Mouse (Mus musculus): Measurements from ENCODE around the gene Itk.

- no peak for TF ChIP-seq CTCF (IDR thresholded peaks at IDR 0.05; ENCODE audit: control insufficient read depth, insufficient read depth, insufficient read length)
- TF ChIP-seq CEBPB (IDR thresholded peaks at IDR 0.05; ENCODE audit: low read depth): no peak
Observed at GRCm38 (mm10) chr11:46326271-46327015, 62.9 kb downstream of the Itk start.
